Mouse (Mus musculus): Measurements from ENCODE around the gene Lrrn2. TPM values are rescaled to one million over a fixed set of nuclear protein-coding genes. Genes with fewer than 3 reads are reported as not detected.
"Not testable (repeated sequence)": the region's sequence is repeated elsewhere in the genome, so short reads cannot be mapped to it uniquely, and the experiment has no call there.

Lrrn2 gene
- polyA plus RNA-seq, 1 experiment: 0.17 TPM

GRCm38 (mm10) chr1:132977402-132977801 lies 97.3 kb downstream of the Lrrn2 start:
- TF ChIP-seq POLR2AphosphoS2 (IDR thresholded peaks at IDR 0.05; ENCODE audit: insufficient read length, low read depth) (peak; percentile 46), MYOD1 (IDR thresholded peaks at IDR 0.05; ENCODE audit: control insufficient read depth in 1 of 3, insufficient read length in 2 of 3, low read depth in 2 of 3) (no peak)
- no peak overlapping the region for H3ac ChIP-seq (ENCODE audit: control insufficient read depth, insufficient read length)
- H3K4me3 ChIP-seq: no peak overlapping the region
- H3K79me2 ChIP-seq (ENCODE audit: control insufficient read depth, insufficient read depth): no peaks in the 10 kb centered on the region
- no peaks in the 10 kb centered on the region for H3K27me3 ChIP-seq (ENCODE audit: control insufficient read depth, insufficient read depth, insufficient read length)
- H3K4me2 ChIP-seq (ENCODE audit: low read depth): no peak overlapping the region
- H3K36me3 ChIP-seq (ENCODE audit: control insufficient read depth, insufficient read depth): peaks cover 10% of the 10 kb centered on the region

GRCm38 (mm10) chr1:132981232-132981631 lies 101.2 kb downstream of the Lrrn2 start:
- Histone ChIP-seq H3K4me2 (ENCODE audit: low read depth) (no peak overlapping the region), H3K27me3 (ENCODE audit: control insufficient read depth, insufficient read depth, insufficient read length) (no peaks in the 10 kb centered on the region), H3ac (ENCODE audit: control insufficient read depth, insufficient read length) (no peak overlapping the region), H3K79me2 (ENCODE audit: control insufficient read depth, insufficient read depth) (no peaks in the 10 kb centered on the region), H3K36me3 (ENCODE audit: control insufficient read depth, insufficient read depth) (peaks cover 39% of the 10 kb centered on the region), H3K4me3 (no peak overlapping the region)
- TF ChIP-seq SRF (IDR thresholded peaks at IDR 0.05; ENCODE audit: control insufficient read depth, insufficient read length, low read depth): no peak
- TF ChIP-seq TCF3 (IDR thresholded peaks at IDR 0.05; ENCODE audit: insufficient read length, low read depth): no peak
- TF ChIP-seq CEBPB (IDR thresholded peaks at IDR 0.05; ENCODE audit: insufficient read depth, poor library complexity, severe bottlenecking): no peak
- no peak for TF ChIP-seq USF1 (IDR thresholded peaks at IDR 0.05; ENCODE audit: low read depth)
- no peak for TF ChIP-seq MYOG (IDR thresholded peaks at IDR 0.05; ENCODE audit: control insufficient read depth in 1 of 3, insufficient read depth in 1 of 3, insufficient read length in 2 of 3, low read depth in 2 of 3)
- TF ChIP-seq MYOD1 (IDR thresholded peaks at IDR 0.05; ENCODE audit: control insufficient read depth in 1 of 3, insufficient read length in 2 of 3, low read depth in 2 of 3): no peak
- no peak for TF ChIP-seq MAX (IDR thresholded peaks at IDR 0.05; ENCODE audit: low read depth)
- no peak for TF ChIP-seq E2F4 (IDR thresholded peaks at IDR 0.05; ENCODE audit: insufficient read depth)
- TF ChIP-seq REST (IDR thresholded peaks at IDR 0.05; ENCODE audit: insufficient read depth, insufficient read length): no peak
- TF ChIP-seq POLR2A (IDR thresholded peaks at IDR 0.05; ENCODE audit: insufficient read length, low read depth): no peak
- TF ChIP-seq POLR2AphosphoS2 (IDR thresholded peaks at IDR 0.05; ENCODE audit: insufficient read length, low read depth): no peak
- no peak for TF ChIP-seq TCF12 (IDR thresholded peaks at IDR 0.05; ENCODE audit: insufficient read depth, poor library complexity, severe bottlenecking)

GRCm38 (mm10) chr1:132982728-132983127 lies 102.7 kb downstream of the Lrrn2 start:
- no peak overlapping the region for H3K4me2 ChIP-seq (ENCODE audit: low read depth)
- no peaks in the 10 kb centered on the region for H3K79me2 ChIP-seq (ENCODE audit: control insufficient read depth, insufficient read depth)
- no peak overlapping the region for H3K4me3 ChIP-seq
- no peak for TF ChIP-seq MYOD1 (IDR thresholded peaks at IDR 0.05; ENCODE audit: control insufficient read depth in 1 of 3, insufficient read length in 2 of 3, low read depth in 2 of 3)
- TF ChIP-seq POLR2AphosphoS2 (IDR thresholded peaks at IDR 0.05; ENCODE audit: insufficient read length, low read depth): no peak
- no peak for TF ChIP-seq USF1 (IDR thresholded peaks at IDR 0.05; ENCODE audit: low read depth)
- no peak for TF ChIP-seq CEBPB (IDR thresholded peaks at IDR 0.05; ENCODE audit: insufficient read depth, poor library complexity, severe bottlenecking)
- TF ChIP-seq E2F4 (IDR thresholded peaks at IDR 0.05; ENCODE audit: insufficient read depth): no peak
- TF ChIP-seq POLR2A (IDR thresholded peaks at IDR 0.05; ENCODE audit: insufficient read length, low read depth): no peak
- no peak for TF ChIP-seq SRF (IDR thresholded peaks at IDR 0.05; ENCODE audit: control insufficient read depth, insufficient read length, low read depth)
- TF ChIP-seq REST (IDR thresholded peaks at IDR 0.05; ENCODE audit: insufficient read depth, insufficient read length): no peak
- TF ChIP-seq MYOG (IDR thresholded peaks at IDR 0.05; ENCODE audit: control insufficient read depth in 1 of 3, insufficient read depth in 1 of 3, insufficient read length in 2 of 3, low read depth in 2 of 3): no peak
- TF ChIP-seq TCF3 (IDR thresholded peaks at IDR 0.05; ENCODE audit: insufficient read length, low read depth): no peak
- TF ChIP-seq MAX (IDR thresholded peaks at IDR 0.05; ENCODE audit: low read depth): no peak
- no peak for TF ChIP-seq TCF12 (IDR thresholded peaks at IDR 0.05; ENCODE audit: insufficient read depth, poor library complexity, severe bottlenecking)
- peaks cover 44% of the 10 kb centered on the region for H3K36me3 ChIP-seq (ENCODE audit: control insufficient read depth, insufficient read depth)
- H3ac ChIP-seq (ENCODE audit: control insufficient read depth, insufficient read length): no peak overlapping the region
- no peaks in the 10 kb centered on the region for H3K27me3 ChIP-seq (ENCODE audit: control insufficient read depth, insufficient read depth, insufficient read length)

DNA sequence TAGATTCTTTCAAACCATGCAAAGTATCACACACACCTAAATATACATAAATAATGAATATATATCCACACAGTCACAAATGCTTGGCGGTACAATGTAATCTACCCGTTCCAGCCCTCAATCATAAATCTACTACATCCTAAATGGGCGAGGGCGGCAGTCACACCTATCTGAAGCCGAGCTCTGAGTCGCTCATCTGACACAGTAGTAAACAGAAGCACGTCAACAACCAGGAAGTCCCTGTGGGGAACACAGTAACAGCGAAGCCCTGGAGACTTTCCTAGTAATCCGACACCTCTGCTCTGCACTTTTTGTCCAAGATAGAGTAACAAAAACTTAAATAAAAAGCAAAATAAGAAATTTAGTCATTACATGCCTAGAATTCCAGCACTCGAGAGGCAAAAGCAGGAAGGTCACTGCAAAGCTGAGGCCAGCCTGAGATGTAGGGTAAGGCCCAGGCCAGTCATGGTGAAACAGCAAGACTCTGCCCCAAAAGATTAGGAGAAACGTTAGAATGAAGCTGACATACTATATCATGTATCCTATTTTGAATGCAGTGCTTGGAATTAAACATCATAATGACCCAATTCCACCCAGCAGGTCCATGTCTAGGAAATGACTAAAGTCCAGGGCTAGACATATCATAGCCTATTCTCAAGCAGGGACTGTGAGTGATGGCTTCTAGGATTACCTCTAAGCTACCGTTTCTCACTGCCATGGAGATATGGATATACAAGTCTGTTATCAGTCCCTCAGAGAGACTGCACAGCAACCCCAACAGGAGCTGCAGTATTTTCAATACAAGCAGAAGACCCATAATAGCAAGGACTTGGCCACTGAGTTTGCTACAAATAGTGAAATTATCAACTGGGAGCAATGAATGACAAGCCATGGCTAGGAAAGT lies 108.7 kb downstream of the Lrrn2 start:
- H3ac ChIP-seq (ENCODE audit: control insufficient read depth, insufficient read length); H3K79me2 ChIP-seq (ENCODE audit: control insufficient read depth, insufficient read depth): not testable (repeated sequence)

More for the DNA sequence above, 108.7 kb downstream of the Lrrn2 start:
- H3K27me3 ChIP-seq (ENCODE audit: control insufficient read depth, insufficient read depth, insufficient read length); H3K4me2 ChIP-seq (ENCODE audit: low read depth); H3K4me3 ChIP-seq: not testable (repeated sequence)
- H3K36me3 ChIP-seq (ENCODE audit: control insufficient read depth, insufficient read depth): peaks cover 58% of the 10 kb centered on the region

Other genes with a start within 250 kb of the Lrrn2 start
- gene Nfasc, start 138.5 kb upstream of the Lrrn2 start, polyA plus RNA-seq (2012; fragmentation: generic; extraction: Trizol): not detected
- 11.5 TPM for gene Mdm4, start 150.3 kb downstream of the Lrrn2 start, polyA plus RNA-seq (2012; fragmentation: generic; extraction: Trizol)
- 1.8 TPM for gene Pik3c2b, start 165.4 kb downstream of the Lrrn2 start, polyA plus RNA-seq (2012; fragmentation: generic; extraction: Trizol)

Data from myocyte (in vitro differentiated cells).